Mouse (Mus musculus) MEL (cell line): ENCODE data around the gene Creb3l1. TPM values are rescaled to one million over a fixed set of nuclear protein-coding genes. Genes with fewer than 3 reads are reported as not detected.

Experiments
- DNase-seq: peaks from one replicate; pipeline ENCODE4 v3.0.0; 2011; ENCODE audit warnings: low read depth, low spot score
- H3K27ac ChIP-seq: 2 replicates; pipeline ENCODE4 v1.5.1; 2012; ENCODE audit warnings: low read depth, mild to moderate bottlenecking, control low read depth, low read length, moderate library complexity; ENCODE audit not compliant: control insufficient read depth
- H3K27me3 ChIP-seq, 2 experiments: fragments of 150-350 bp in 1 of 2; sonication (generic) in 1 of 2; 2 replicates each; pipeline ENCODE4 v1.6.1; 2012; ENCODE audit warnings: low read length in 2 of 2, mild to moderate bottlenecking in 2 of 2, improper control_type of control experiment in 1 of 2, moderate library complexity in 1 of 2; ENCODE audit not compliant: insufficient read depth in 2 of 2, control insufficient read depth in 1 of 2
- H3K36me3 ChIP-seq, 2 experiments: 2 replicates each; pipeline ENCODE4 v1.6.1; 2012 to 2014; ENCODE audit warnings: low read length in 2 of 2, improper control_type of control experiment in 1 of 2, inconsistent platforms in 1 of 2, mild to moderate bottlenecking in 1 of 2; ENCODE audit not compliant: insufficient read depth in 2 of 2, control insufficient read depth in 1 of 2
- H3K4me1 ChIP-seq, 2 experiments: fragments of 150-350 bp in 1 of 2; sonication (generic) in 1 of 2; 2 replicates each; pipeline ENCODE4 v1.6.1; 2012; ENCODE audit warnings: low read length in 2 of 2, improper control_type of control experiment in 1 of 2, mild to moderate bottlenecking in 1 of 2; ENCODE audit not compliant: insufficient read depth in 2 of 2, control insufficient read depth in 1 of 2
- H3K4me3 ChIP-seq, 2 experiments: fragments of 150-350 bp in 1 of 2; sonication (generic) in 1 of 2; 2 replicates each; pipeline ENCODE4 v1.5.1; 2012; ENCODE audit warnings: low read depth in 2 of 2, low read length in 2 of 2, mild to moderate bottlenecking in 2 of 2, moderate library complexity in 2 of 2, control low read depth in 1 of 2, improper control_type of control experiment in 1 of 2; ENCODE audit not compliant: control insufficient read depth in 1 of 2, insufficient read depth in 1 of 2
- H3K79me2 ChIP-seq: 2 replicates; pipeline ENCODE4 v1.6.1; 2012; ENCODE audit warnings: mild to moderate bottlenecking, low read length, moderate library complexity; ENCODE audit not compliant: control insufficient read depth, poor library complexity, insufficient read depth
- H3K9ac ChIP-seq: 2 replicates; pipeline ENCODE4 v1.6.1; 2012; ENCODE audit warnings: low read depth, mild to moderate bottlenecking, control low read depth, low read length, moderate library complexity; ENCODE audit not compliant: control insufficient read depth, poor library complexity, severe bottlenecking
- H3K9me3 ChIP-seq: fragments of 150-350 bp; sonication (generic); replicated peaks from 2 replicates; pipeline ENCODE4 v1.6.1; 2012; ENCODE audit warnings: mild to moderate bottlenecking, low read length, improper control_type of control experiment, moderate library complexity; ENCODE audit not compliant: insufficient read depth
- BHLHE40 ChIP-seq: IDR thresholded peaks from 2 replicates; pipeline ENCODE4 v1.6.1; 2012; ENCODE audit warnings: low read depth, mild to moderate bottlenecking, inconsistent platforms, low read length, improper control_type of control experiment, borderline replicate concordance
- CHD1 ChIP-seq: IDR thresholded peaks from 2 replicates; pipeline ENCODE4 v1.6.1; 2012; ENCODE audit warnings: low read depth, mild to moderate bottlenecking, inconsistent platforms, low read length, improper control_type of control experiment
- CHD2 ChIP-seq: IDR thresholded peaks from 2 replicates; pipeline ENCODE4 v1.6.1; 2011; ENCODE audit warnings: low read length, improper control_type of control experiment
- CTCF ChIP-seq, 3 experiments: IDR thresholded peaks in 2 of 3; conservative IDR thresholded peaks in 1 of 3; 2 replicates each; pipeline ENCODE4 v1.5.1; 2011 to 2012; ENCODE audit warnings: low read length in 3 of 3, low read depth in 2 of 3, mild to moderate bottlenecking in 2 of 3, improper control_type of control experiment in 1 of 3, inconsistent platforms in 1 of 3, mixed read lengths in 1 of 3, moderate library complexity in 1 of 3; ENCODE audit not compliant: control insufficient read depth in 1 of 3, insufficient read depth in 1 of 3, poor library complexity in 1 of 3, severe bottlenecking in 1 of 3
- E2F4 ChIP-seq: IDR thresholded peaks from 2 replicates; pipeline ENCODE4 v1.6.1; 2011; ENCODE audit warnings: low read depth, low read length, improper control_type of control experiment, borderline replicate concordance
- EP300 ChIP-seq, 2 experiments: IDR thresholded peaks; 2 replicates each; pipeline ENCODE4 v1.6.1; 2011; ENCODE audit warnings: improper control_type of control experiment in 2 of 2, low read length in 2 of 2, low read depth in 1 of 2, mild to moderate bottlenecking in 1 of 2
- ETS1 ChIP-seq: IDR thresholded peaks from 2 replicates; pipeline ENCODE4 v1.6.1; 2012; ENCODE audit warnings: low read depth, mild to moderate bottlenecking, inconsistent platforms, low read length, improper control_type of control experiment, moderate library complexity
- GABPA ChIP-seq: IDR thresholded peaks from 2 replicates; pipeline ENCODE4 v1.6.1; 2012; ENCODE audit warnings: low read depth, mild to moderate bottlenecking, inconsistent platforms, low read length, improper control_type of control experiment, moderate library complexity
- HCFC1 ChIP-seq: IDR thresholded peaks from 2 replicates; pipeline ENCODE4 v1.6.1; 2012; ENCODE audit warnings: low read depth, mild to moderate bottlenecking, inconsistent platforms, low read length, improper control_type of control experiment, moderate library complexity
- JUND ChIP-seq: IDR thresholded peaks from 2 replicates; pipeline ENCODE4 v1.6.1; 2011; ENCODE audit warnings: low read depth, mild to moderate bottlenecking, improper control_type of control experiment, low read length
- MAFK ChIP-seq: IDR thresholded peaks from 2 replicates; pipeline ENCODE4 v1.6.1; 2011; ENCODE audit warnings: low read depth, mild to moderate bottlenecking, low read length, improper control_type of control experiment, borderline replicate concordance
- MAX ChIP-seq: IDR thresholded peaks from 2 replicates; pipeline ENCODE4 v1.6.1; 2011; ENCODE audit warnings: low read length, improper control_type of control experiment
- MEF2A ChIP-seq: IDR thresholded peaks from 2 replicates; pipeline ENCODE4 v1.6.1; 2014; ENCODE audit warnings: low read depth, mild to moderate bottlenecking, inconsistent platforms, low read length, improper control_type of control experiment; ENCODE audit not compliant: poor library complexity, insufficient replicate concordance, severe bottlenecking; ENCODE audit errors: extremely low read depth
- MXI1 ChIP-seq: IDR thresholded peaks from 2 replicates; pipeline ENCODE4 v1.6.1; 2011; ENCODE audit warnings: mild to moderate bottlenecking, low read depth, low read length, improper control_type of control experiment
- MYB ChIP-seq: IDR thresholded peaks from 2 replicates; pipeline ENCODE4 v1.6.1; 2011; ENCODE audit warnings: mild to moderate bottlenecking, low read depth, low read length, improper control_type of control experiment
- MYC ChIP-seq: IDR thresholded peaks from 2 replicates; pipeline ENCODE4 v1.6.1; 2011; ENCODE audit warnings: low read depth, mild to moderate bottlenecking, low read length, improper control_type of control experiment, moderate library complexity
- NELFE ChIP-seq: IDR thresholded peaks from 2 replicates; pipeline ENCODE4 v1.6.1; 2011; ENCODE audit warnings: low read depth, low read length, improper control_type of control experiment
- NRF1 ChIP-seq: IDR thresholded peaks from 2 replicates; pipeline ENCODE4 v1.6.1; 2014; ENCODE audit warnings: low read depth, mild to moderate bottlenecking, inconsistent platforms, low read length, improper control_type of control experiment, moderate library complexity; ENCODE audit not compliant: poor library complexity, insufficient read depth, severe bottlenecking
- POLR2A ChIP-seq, 2 experiments: IDR thresholded peaks; 2 replicates each; pipeline ENCODE4 v1.6.1; 2011 to 2012; ENCODE audit warnings: low read length in 2 of 2, mild to moderate bottlenecking in 2 of 2, control low read depth in 1 of 2, improper control_type of control experiment in 1 of 2, low read depth in 1 of 2, moderate library complexity in 1 of 2; ENCODE audit not compliant: control insufficient read depth in 1 of 2, insufficient read depth in 1 of 2, poor library complexity in 1 of 2
- POLR2AphosphoS2 ChIP-seq: IDR thresholded peaks from 2 replicates; pipeline ENCODE4 v1.6.1; 2011; ENCODE audit warnings: low read length, improper control_type of control experiment
- POLR2AphosphoS5 ChIP-seq: IDR thresholded peaks from 2 replicates; pipeline ENCODE4 v1.6.1; 2012; ENCODE audit warnings: low read depth, borderline replicate concordance, mild to moderate bottlenecking, inconsistent platforms, low read length, moderate library complexity, mixed read lengths
- RAD21 ChIP-seq: IDR thresholded peaks from 2 replicates; pipeline ENCODE4 v1.6.1; 2011; ENCODE audit warnings: mild to moderate bottlenecking, low read depth, low read length, improper control_type of control experiment
- RCOR1 ChIP-seq: IDR thresholded peaks from 2 replicates; pipeline ENCODE4 v1.6.1; 2012; ENCODE audit warnings: low read depth, mild to moderate bottlenecking, inconsistent platforms, low read length, improper control_type of control experiment
- SIN3A ChIP-seq: IDR thresholded peaks from 2 replicates; pipeline ENCODE4 v1.6.1; 2012; ENCODE audit warnings: low read length, improper control_type of control experiment, inconsistent platforms
- SMC3 ChIP-seq: IDR thresholded peaks from 2 replicates; pipeline ENCODE4 v1.6.1; 2011; ENCODE audit warnings: low read depth, low read length, improper control_type of control experiment
- TAL1 ChIP-seq: IDR thresholded peaks from 2 replicates; pipeline ENCODE4 v1.6.1; 2012; ENCODE audit warnings: mild to moderate bottlenecking, inconsistent platforms, low read length, moderate library complexity, mixed read lengths
- TBP ChIP-seq: IDR thresholded peaks from 2 replicates; pipeline ENCODE4 v1.8.0; 2011; ENCODE audit warnings: low read depth, low read length, improper control_type of control experiment
- UBTF ChIP-seq: IDR thresholded peaks from 2 replicates; pipeline ENCODE4 v1.6.1; 2012; ENCODE audit warnings: low read depth, mild to moderate bottlenecking, inconsistent platforms, low read length, improper control_type of control experiment, moderate library complexity, borderline replicate concordance; ENCODE audit not compliant: insufficient read depth
- USF1 ChIP-seq: IDR thresholded peaks from 2 replicates; pipeline ENCODE4 v1.6.1; 2014; ENCODE audit warnings: low read depth, mild to moderate bottlenecking, inconsistent platforms, low read length, improper control_type of control experiment, moderate library complexity
- ZC3H11A ChIP-seq: IDR thresholded peaks from 2 replicates; pipeline ENCODE4 v1.6.1; 2012; ENCODE audit warnings: low read depth, mild to moderate bottlenecking, inconsistent platforms, low read length, improper control_type of control experiment
- ZKSCAN1 ChIP-seq: IDR thresholded peaks from 2 replicates; pipeline ENCODE4 v1.6.1; 2012; ENCODE audit warnings: low read depth, mild to moderate bottlenecking, inconsistent platforms, low read length, improper control_type of control experiment, moderate library complexity
- ZMIZ1 ChIP-seq: IDR thresholded peaks from 2 replicates; pipeline ENCODE4 v1.6.1; 2012; ENCODE audit warnings: low read depth, mild to moderate bottlenecking, inconsistent platforms, low read length, improper control_type of control experiment, moderate library complexity
- ZNF384 ChIP-seq: IDR thresholded peaks from 2 replicates; pipeline ENCODE4 v1.6.1; 2012; ENCODE audit warnings: low read depth, mild to moderate bottlenecking, inconsistent platforms, low read length, improper control_type of control experiment
- polyA plus RNA-seq, 2 experiments: library from polyadenylated mRNA; stranded (reverse) in 1 of 2; unstranded in 1 of 2; fragments of >175 nt in 1 of 2; fragments of >200 nt in 1 of 2; gene quantifications; 2 replicates each; pipeline versions ENCODE4 v1.2.1 to v1.2.4; 2012; ENCODE audit warnings: low replicate concordance in 2 of 2, low read depth in 1 of 2; ENCODE audit not compliant: insufficient read length in 2 of 2, insufficient read depth in 1 of 2, missing spikeins in 1 of 2
- total RNA-seq: library from RNA; depleted of rRNA; stranded (reverse); fragments of 300-350 nt; gene quantifications from 2 replicates; pipeline ENCODE4 v1.2.3, GENCODE M21; 2012

The Creb3l1 gene
- total and polyA plus RNA-seq, 3 experiments, result 0.12 to 9.1 TPM; not detected in 1

DNA sequence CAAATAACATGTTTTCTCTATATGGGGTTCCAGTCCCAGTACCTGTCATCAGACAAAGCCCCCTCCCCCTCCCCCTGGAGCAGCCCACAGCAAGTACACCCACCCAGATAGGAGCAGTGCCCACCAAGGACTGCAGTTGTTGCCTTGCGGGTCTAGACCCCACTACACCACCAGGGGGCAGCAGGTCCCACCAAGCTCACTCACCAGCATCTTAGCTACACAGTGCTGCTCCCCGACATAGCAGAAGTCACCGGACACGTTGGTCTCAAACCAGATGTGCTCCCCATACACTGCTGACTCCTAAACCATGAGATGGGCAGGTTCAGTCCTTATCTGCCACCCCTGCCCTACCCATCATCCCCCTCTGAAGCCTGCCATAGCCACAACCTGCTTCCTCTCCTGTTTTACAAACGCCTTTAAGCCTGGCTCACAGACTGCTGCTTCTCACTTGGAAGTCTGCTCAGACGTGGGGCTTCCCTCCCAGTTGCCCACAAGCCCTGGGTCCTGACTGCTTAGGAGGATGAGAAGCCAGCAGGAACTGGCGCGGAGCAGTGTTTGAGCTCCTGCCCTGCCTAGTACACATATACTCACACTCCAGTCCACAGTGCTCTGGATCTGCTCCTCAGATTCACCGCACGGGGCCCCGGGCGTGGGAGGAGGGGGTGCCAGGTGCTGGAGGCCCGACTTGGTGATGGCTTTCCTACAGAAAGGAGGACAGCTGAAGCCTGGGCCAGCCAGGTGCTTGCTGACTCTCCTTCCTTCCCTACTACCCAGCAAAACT is 79.9 kb downstream of the Creb3l1 start:
- Histone ChIP-seq H3K9me3 (no peaks in the 10 kb centered on the region), H3K4me3 (no peak overlapping the region), H3K36me3 (peaks cover 5 to 18% of the 10 kb centered on the region in 2 experiments), H3K27me3 (no peaks in the 10 kb centered on the region), H3K27ac (no peak overlapping the region), H3K79me2 (peaks cover 30% of the 10 kb centered on the region), H3K9ac (no peak overlapping the region), H3K4me1 (peaks cover 6 to 22% of the 10 kb centered on the region in 2 experiments; a peak in 3 of 4 replicates)
- DNase-seq, result peak; percentile 85
- no peak for TF ChIP-seq JUND
- TF ChIP-seq ETS1, result no peak
- TF ChIP-seq RAD21, result peak; percentile 72
- TF ChIP-seq POLR2AphosphoS2, result no peak
- TF ChIP-seq CTCF (IDR thresholded peaks at IDR 0.05 in 2 of 3, conservative IDR thresholded peaks at IDR 0.05 in 1 of 3; ENCODE audit: control insufficient read depth in 1 of 3, insufficient read depth in 1 of 3, low read depth in 2 of 3, low read length in 3 of 3, poor library complexity in 1 of 3, severe bottlenecking in 1 of 3), result peak; percentile 87 to 92 (median 89)
- no peak for TF ChIP-seq MYC
- TF ChIP-seq MXI1, result no peak
- TF ChIP-seq USF1, result no peak
- no peak for TF ChIP-seq BHLHE40
- no peak for TF ChIP-seq EP300 (IDR thresholded peaks at IDR 0.05; ENCODE audit: low read depth in 1 of 2, low read length in 2 of 2)
- TF ChIP-seq NELFE, result no peak
- no peak for TF ChIP-seq ZKSCAN1
- TF ChIP-seq TAL1, result no peak
- no peak for TF ChIP-seq NRF1
- TF ChIP-seq E2F4, result no peak
- no peak for TF ChIP-seq MYB
- peak; percentile 88 for TF ChIP-seq SMC3
- TF ChIP-seq MEF2A, result no peak
- no peak for TF ChIP-seq CHD2
- TF ChIP-seq HCFC1, result no peak
- TF ChIP-seq MAX, result no peak
- no peak for TF ChIP-seq MAFK
- TF ChIP-seq ZC3H11A, result peak; percentile 66
- no peak for TF ChIP-seq RCOR1
- no peak for TF ChIP-seq POLR2AphosphoS5
- TF ChIP-seq POLR2A (IDR thresholded peaks at IDR 0.05; ENCODE audit: control insufficient read depth in 1 of 2, insufficient read depth in 1 of 2, low read depth in 1 of 2, low read length in 2 of 2, poor library complexity in 1 of 2), result no peak
- no peak for TF ChIP-seq ZMIZ1
- TF ChIP-seq CHD1, result no peak
- TF ChIP-seq SIN3A, result peak; percentile 37; the same call in 1 of the 2 replicates
- no peak for TF ChIP-seq TBP
- no peak for TF ChIP-seq ZNF384
- no peak for TF ChIP-seq GABPA
- no peak for TF ChIP-seq UBTF
